Mouse (Mus musculus) intestine, postnatal 0 days (tissue): ENCODE results near the gene Kmt2b. TPM values are rescaled to one million over a fixed set of nuclear protein-coding genes. Genes with fewer than 3 reads are reported as not detected.

Experiments
- ATAC-seq: fragments of 200-750 bp; cut with Nextera tagmentation; 2 replicates; pipeline ENCODE4 v1.8.0; 2017; ENCODE audit warnings: mild to moderate bottlenecking, moderate TSS enrichment, moderate library complexity
- H3K27ac ChIP-seq: fragments of 300-500 bp; sonication (generic); 2 replicates; pipeline ENCODE4 v1.5.1; 2014; ENCODE audit warnings: mild to moderate bottlenecking, low read depth, low read length, moderate library complexity
- H3K27me3 ChIP-seq: fragments of 300-500 bp; sonication (generic); replicated peaks from 2 replicates; pipeline ENCODE4 v1.6.1; 2014; ENCODE audit warnings: low read length, mixed read lengths; ENCODE audit not compliant: control insufficient read depth, insufficient read depth
- H3K36me3 ChIP-seq: fragments of 300-500 bp; sonication (generic); 2 replicates; pipeline ENCODE4 v1.6.1; 2014; ENCODE audit warnings: mild to moderate bottlenecking, moderate library complexity; ENCODE audit not compliant: control insufficient read depth, insufficient read depth
- H3K4me1 ChIP-seq: fragments of 300-500 bp; sonication (generic); replicated peaks from 2 replicates; pipeline ENCODE4 v1.6.1; 2014; ENCODE audit warnings: antibody characterized with exemption, low read length, mixed read lengths; ENCODE audit not compliant: control insufficient read depth, insufficient read depth
- H3K4me2 ChIP-seq: fragments of 300-500 bp; sonication (generic); replicated peaks from 2 replicates; pipeline ENCODE4 v1.6.1; 2014; ENCODE audit warnings: low read depth, mild to moderate bottlenecking, moderate library complexity
- H3K4me3 ChIP-seq: fragments of 300-500 bp; sonication (generic); 2 replicates; pipeline ENCODE4 v1.5.1; 2014; ENCODE audit warnings: low read depth, low read length
- H3K9ac ChIP-seq: fragments of 300-500 bp; sonication (generic); 2 replicates; pipeline ENCODE4 v1.6.1; 2014; ENCODE audit warnings: mild to moderate bottlenecking, low read depth, low read length
- H3K9me3 ChIP-seq: fragments of 300-500 bp; sonication (generic); 2 replicates; pipeline ENCODE4 v1.6.1; 2016; ENCODE audit warnings: mixed run types; ENCODE audit not compliant: control insufficient read depth
- CTCF ChIP-seq: sonication (generic); IDR thresholded peaks from 2 replicates; pipeline ENCODE4 v1.5.1; 2016; ENCODE audit warnings: low read depth, mild to moderate bottlenecking, control low read depth, antibody characterized with exemption, moderate library complexity
- WGBS: fragments of 180-500 bp; shearing (Covaris S2); extraction: QIAGEN DNeasy Blood & Tissue Kit; methylation state at CpG from one replicate; pipeline ENCODE4 v1.1.7; 2014; 5-methylcytosine and 5-hydroxymethylcytosine counted together
- microRNA-seq: library from miRNA; unstranded; fragments of <30 nt; microRNA quantifications from one replicate; pipeline ENCODE4, GENCODE M21; 2016
- polyA plus RNA-seq: library from polyadenylated mRNA; unstranded; fragments of >200 nt; fragmentation: Nextera tagmentation; extraction: Ambion mirVana; gene quantifications from 2 replicates; pipeline ENCODE4 v1.2.1, GENCODE M21; 2015

Gene Kmt2b
- polyA plus RNA-seq, 1 experiment from 2014 or later: 5.6 TPM

DNA sequence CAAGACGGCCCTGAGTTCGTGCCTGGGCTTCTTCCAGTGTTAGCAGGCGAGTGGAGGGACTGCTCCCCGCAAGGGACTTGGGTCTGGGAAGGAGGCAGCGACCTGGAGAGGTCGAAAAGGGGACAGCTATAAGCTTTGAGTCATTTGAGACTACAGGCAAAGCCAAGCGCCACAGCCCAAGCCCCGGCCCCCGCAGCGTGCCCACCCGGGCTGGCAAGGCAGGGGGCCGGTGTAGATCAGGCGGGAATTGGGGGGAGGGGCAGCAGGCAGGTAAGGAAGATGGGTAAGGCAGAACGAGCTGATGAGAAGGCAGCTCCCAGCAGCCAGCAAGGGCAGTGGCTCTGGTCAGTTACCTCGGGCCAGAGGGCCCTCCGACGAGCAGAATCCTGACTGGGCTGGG, 62.1 kb downstream of the Kmt2b start:
- Histone ChIP-seq H3K4me1 (no peaks in the 10 kb centered on the region), H3K27me3 (no peaks in the 10 kb centered on the region), H3K36me3 (peaks cover 41% of the 10 kb centered on the region), H3K4me3 (peak overlapping the region; percentile 1), H3K27ac (peak overlapping the region; percentile 16; the same call in 1 of the 2 replicates), H3K9me3 (no peaks in the 10 kb centered on the region), H3K9ac (peak overlapping the region; percentile 35; the same call in 1 of the 2 replicates), H3K4me2 (peak overlapping the region; percentile 60)
- 34% methylated on average over 17 of the region's 17 CpGs for WGBS
- no peak for TF ChIP-seq CTCF
- ATAC-seq: no peak

GRCm38 (mm10) chr7:30525954-30526353, 62.6 kb downstream of the Kmt2b start:
- H3K9ac ChIP-seq: peak overlapping the region; percentile 35; the same call in 1 of the 2 replicates
- WGBS: 19% methylated on average over 10 of the region's 10 CpGs
- H3K4me2 ChIP-seq: peak overlapping the region; percentile 60
- H3K27me3 ChIP-seq: no peaks in the 10 kb centered on the region
- H3K4me3 ChIP-seq: peak overlapping the region; percentile 1
- H3K36me3 ChIP-seq: peaks cover 41% of the 10 kb centered on the region
- TF ChIP-seq CTCF: no peak
- no peak for ATAC-seq
- H3K4me1 ChIP-seq: no peaks in the 10 kb centered on the region
- peak overlapping the region; percentile 16; the same call in 1 of the 2 replicates for H3K27ac ChIP-seq
- no peaks in the 10 kb centered on the region for H3K9me3 ChIP-seq

DNA sequence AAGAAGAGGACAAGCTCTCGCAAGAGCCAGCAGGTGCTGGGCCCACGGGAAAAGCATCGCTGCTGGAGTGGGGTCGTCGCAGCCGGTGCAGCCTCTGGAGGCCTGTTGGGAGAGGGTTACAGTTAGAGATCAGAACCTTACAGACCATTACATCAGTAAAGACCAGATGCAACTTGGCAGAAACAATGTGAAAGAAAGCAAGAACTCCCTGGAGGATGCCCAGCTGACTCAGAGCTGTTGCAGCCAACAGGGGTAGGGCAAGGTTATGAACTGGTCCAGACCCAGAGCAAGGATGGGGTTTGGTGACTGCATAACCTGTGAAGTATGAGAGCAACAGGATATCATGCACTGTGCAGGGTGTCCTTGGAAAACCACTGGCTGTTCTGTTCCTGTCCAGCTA, 64.0 kb downstream of the Kmt2b start:
- H3K27ac ChIP-seq: no peak overlapping the region
- H3K4me3 ChIP-seq: no peak overlapping the region
- no peaks in the 10 kb centered on the region for H3K4me1 ChIP-seq
- no peak for ATAC-seq
- no peak for TF ChIP-seq CTCF
- H3K4me2 ChIP-seq: no peak overlapping the region
- no peaks in the 10 kb centered on the region for H3K27me3 ChIP-seq
- WGBS: 90% methylated on average over 6 of the region's 6 CpGs
- no peaks in the 10 kb centered on the region for H3K9me3 ChIP-seq
- H3K36me3 ChIP-seq: peaks cover 31% of the 10 kb centered on the region
- H3K9ac ChIP-seq: no peak overlapping the region

DNA sequence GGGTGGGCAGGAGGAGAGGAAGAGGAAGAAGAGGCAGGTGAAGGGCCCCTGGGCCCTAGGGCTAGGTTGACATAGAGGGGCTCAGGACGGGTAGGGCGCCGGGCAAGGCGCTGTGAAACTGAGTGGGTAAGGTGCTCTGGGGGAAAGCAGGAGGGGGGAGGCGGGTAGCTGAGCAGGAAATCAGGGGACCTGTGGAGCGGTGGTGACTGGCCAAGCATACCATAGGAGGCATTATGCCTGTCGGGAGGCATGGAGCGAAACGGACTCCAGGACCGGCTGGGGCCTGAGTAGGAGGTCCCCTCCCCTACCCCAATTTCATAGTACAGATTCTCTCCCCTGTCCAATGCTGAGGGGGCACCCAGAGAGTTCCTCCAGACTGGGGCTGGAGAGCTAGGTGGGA, 65.7 kb downstream of the Kmt2b start:
- H3K9ac ChIP-seq: no peak overlapping the region
- no peaks in the 10 kb centered on the region for H3K27me3 ChIP-seq
- TF ChIP-seq CTCF: no peak
- no peak overlapping the region for H3K4me3 ChIP-seq
- H3K4me1 ChIP-seq: no peaks in the 10 kb centered on the region
- no peaks in the 10 kb centered on the region for H3K9me3 ChIP-seq
- H3K27ac ChIP-seq: no peak overlapping the region
- WGBS: 91% methylated on average over 10 of the region's 10 CpGs
- ATAC-seq: no peak
- H3K4me2 ChIP-seq: no peak overlapping the region
- peaks cover 16% of the 10 kb centered on the region; the same call in 1 of the 2 replicates for H3K36me3 ChIP-seq

- H3K27ac ChIP-seq: no peak overlapping the region
- no peaks in the 10 kb centered on the region for H3K9me3 ChIP-seq
- no peak overlapping the region for H3K4me3 ChIP-seq
- 83% methylated on average over 5 of the region's 5 CpGs for WGBS
- H3K4me2 ChIP-seq: no peak overlapping the region
- no peaks in the 10 kb centered on the region for H3K4me1 ChIP-seq
- no peak for ATAC-seq
- no peak for TF ChIP-seq CTCF
- no peak overlapping the region for H3K9ac ChIP-seq
- H3K36me3 ChIP-seq: peaks cover 16% of the 10 kb centered on the region; the same call in 1 of the 2 replicates
- H3K27me3 ChIP-seq: no peaks in the 10 kb centered on the region
Observed at GRCm38 (mm10) chr7:30520856-30521255, 67.7 kb downstream of the Kmt2b start.

- Histone ChIP-seq H3K4me1 (no peaks in the 10 kb centered on the region), H3K9me3 (no peaks in the 10 kb centered on the region), H3K4me2 (no peak overlapping the region), H3K36me3 (peaks cover 16% of the 10 kb centered on the region; the same call in 1 of the 2 replicates), H3K27me3 (no peaks in the 10 kb centered on the region), H3K9ac (no peak overlapping the region), H3K4me3 (no peak overlapping the region), H3K27ac (no peak overlapping the region)
- WGBS: 74% methylated on average over 4 of the region's 4 CpGs
- TF ChIP-seq CTCF: no peak
- no peak for ATAC-seq
Observed at GRCm38 (mm10) chr7:30520396-30520795, 68.1 kb downstream of the Kmt2b start.

Small RNA genes within 50 kb of the gene (microRNA-seq; reads per million reads assigned to microRNA genes)
- gene Gm38670: 1.6 reads per million
- gene Mir3569: not detected

Other genes with a start within 250 kb of the Kmt2b start
- gene Lrfn3, start 226.0 kb downstream of the Kmt2b start, polyA plus RNA-seq: 1.1 and 1.8 TPM in 2 replicates
- 60.0 and 63.6 TPM in 2 replicates for gene Tyrobp, start 175.0 kb downstream of the Kmt2b start, polyA plus RNA-seq
- 4.0 and 5.9 TPM in 2 replicates for gene Hcst, start 168.9 kb downstream of the Kmt2b start, polyA plus RNA-seq
- gene Nfkbid, start 167.0 kb downstream of the Kmt2b start, polyA plus RNA-seq: 1.2 and 1.3 TPM in 2 replicates
- gene Aplp1, start 143.2 kb downstream of the Kmt2b start, polyA plus RNA-seq: 28.2 and 30.1 TPM in 2 replicates
- 0.08 and 0.09 TPM in 2 replicates for gene Kirrel2, start 131.0 kb downstream of the Kmt2b start, polyA plus RNA-seq
- gene Nphs1, start 130.4 kb downstream of the Kmt2b start, polyA plus RNA-seq: 0.10 TPM in 1 of 2 replicates, not detected in the other
- gene Prodh2, start 95.1 kb downstream of the Kmt2b start, polyA plus RNA-seq: 3.9 and 5.4 TPM in 2 replicates
- 2.6 and 2.8 TPM in 2 replicates for gene Arhgap33, start 53.7 kb downstream of the Kmt2b start, polyA plus RNA-seq
- gene Hspb6, start 36.5 kb downstream of the Kmt2b start, polyA plus RNA-seq: 50.6 and 55.7 TPM in 2 replicates
- 1.9 and 2.0 TPM in 2 replicates for gene Proser3, start 36.4 kb downstream of the Kmt2b start, polyA plus RNA-seq
- gene Lin37, start 28.9 kb downstream of the Kmt2b start, polyA plus RNA-seq: 31.4 and 33.9 TPM in 2 replicates
- gene U2af1l4, start 25.4 kb downstream of the Kmt2b start, polyA plus RNA-seq: 65.9 and 68.6 TPM in 2 replicates
- gene Gm49396, start 25.4 kb downstream of the Kmt2b start, polyA plus RNA-seq: 0.83 and 1.2 TPM in 2 replicates
- gene Psenen, start 25.1 kb downstream of the Kmt2b start, polyA plus RNA-seq: 247 and 259 TPM in 2 replicates
- gene Igflr1, start 23.3 kb downstream of the Kmt2b start, polyA plus RNA-seq: 0.73 and 1.2 TPM in 2 replicates
- 1.2 TPM in 2 replicates for gene Zbtb32, start 10.2 kb upstream of the Kmt2b start, polyA plus RNA-seq
- gene Upk1a, start 24.1 kb upstream of the Kmt2b start, polyA plus RNA-seq: 1.0 and 1.6 TPM in 2 replicates
- 1,664 and 1,738 TPM in 2 replicates for gene Cox6b1, start 37.4 kb upstream of the Kmt2b start, polyA plus RNA-seq
- not detected in 2 replicates for gene Etv2, start 47.1 kb upstream of the Kmt2b start, polyA plus RNA-seq
- 87.8 and 88.9 TPM in 2 replicates for gene Rbm42, start 61.6 kb upstream of the Kmt2b start, polyA plus RNA-seq
- 38.3 and 38.7 TPM in 2 replicates for gene Haus5, start 76.3 kb upstream of the Kmt2b start, polyA plus RNA-seq
- gene Pmis2, start 82.9 kb upstream of the Kmt2b start, polyA plus RNA-seq: not detected in 2 replicates
- gene 2200002J24Rik, start 110.2 kb upstream of the Kmt2b start, polyA plus RNA-seq: 4.6 and 6.0 TPM in 2 replicates
- gene Atp4a, start 123.5 kb upstream of the Kmt2b start, polyA plus RNA-seq: 0.35 and 0.80 TPM in 2 replicates
- 158 and 161 TPM in 2 replicates for gene Tmem147, start 140.8 kb upstream of the Kmt2b start, polyA plus RNA-seq
- gene Gapdhs, start 155.0 kb upstream of the Kmt2b start, polyA plus RNA-seq: not detected in 2 replicates
- 2.7 and 2.9 TPM in 2 replicates for gene Sbsn, start 162.7 kb upstream of the Kmt2b start, polyA plus RNA-seq
- 27.8 and 28.2 TPM in 2 replicates for gene Dmkn, start 175.0 kb upstream of the Kmt2b start, polyA plus RNA-seq
- gene Krtdap, start 199.2 kb upstream of the Kmt2b start, polyA plus RNA-seq: 4.1 and 4.8 TPM in 2 replicates
- 12.5 and 12.6 TPM in 2 replicates for gene Ffar2, start 235.0 kb upstream of the Kmt2b start, polyA plus RNA-seq